In the genomic region with DNA sequence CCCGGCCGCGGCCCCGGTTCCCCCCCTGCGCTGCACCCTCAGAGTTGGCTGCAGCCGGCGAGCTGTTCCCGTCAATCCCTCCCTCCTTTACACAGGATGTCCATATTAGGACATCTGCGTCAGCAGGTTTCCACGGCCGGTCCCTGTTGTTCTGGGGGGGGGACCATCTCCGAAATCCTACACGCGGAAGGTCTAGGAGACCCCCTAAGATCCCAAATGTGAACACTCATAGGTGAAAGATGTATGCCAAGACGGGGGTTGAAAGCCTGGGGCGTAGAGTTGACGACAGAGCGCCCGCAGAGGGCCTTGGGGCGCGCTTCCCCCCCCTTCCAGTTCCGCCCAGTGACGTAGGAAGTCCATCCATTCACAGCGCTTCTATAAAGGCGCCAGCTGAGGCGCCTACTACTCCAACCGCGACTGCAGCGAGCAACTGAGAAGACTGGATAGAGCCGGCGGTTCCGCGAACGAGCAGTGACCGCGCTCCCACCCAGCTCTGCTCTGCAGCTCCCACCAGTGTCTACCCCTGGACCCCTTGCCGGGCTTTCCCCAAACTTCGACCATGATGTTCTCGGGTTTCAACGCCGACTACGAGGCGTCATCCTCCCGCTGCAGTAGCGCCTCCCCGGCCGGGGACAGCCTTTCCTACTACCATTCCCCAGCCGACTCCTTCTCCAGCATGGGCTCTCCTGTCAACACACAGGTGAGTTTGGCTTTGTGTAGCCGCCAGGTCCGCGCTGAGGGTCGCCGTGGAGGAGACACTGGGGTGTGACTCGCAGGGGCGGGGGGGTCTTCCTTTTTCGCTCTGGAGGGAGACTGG, we compare ENCODE assay signal across 8 mouse cellular contexts. TPM values are rescaled to one million over a fixed set of nuclear protein-coding genes. Genes with fewer than 3 reads are reported as not detected.
DNase-seq lines count a peak whose midpoint lies in the region; ATAC-seq lines count a peak whose summit lies in the region.

A gene (plus strand): TSS at position 410 of the 817 bp plus-strand sequence.

- H3K9me3 ChIP-seq in intestine, embryonic 14.5 days (ENCODE audit: control insufficient read depth, low read length), result no peaks in the 10 kb centered on the region

- under 1% methylated on average over 56 of the region's 56 CpGs for WGBS in intestine, embryonic 14.5 days

- DNase-seq in adrenal gland, adult (ENCODE audit: inconsistent age in 2 of 2, low spot score in 1 of 2), result peak; percentile 92 to 99
- DNase-seq in embryo, embryonic 10 days (ENCODE audit: low spot score), result peak; percentile 83
- peak; percentile 86 for DNase-seq in gastrocnemius, postnatal 14 days
- peak; percentile 97 for DNase-seq in intestine, embryonic 14.5 days (ENCODE audit: low spot score)
- DNase-seq in left cerebral cortex, postnatal 14 days (ENCODE audit: low spot score in 2 of 2), result peak; percentile 88 to 89
- DNase-seq in right cerebral cortex, postnatal 14 days, result peak; percentile 79
- DNase-seq in urinary bladder, postnatal 36 days (ENCODE audit: low spot score in 2 of 2), result peak; percentile 89

- ATAC-seq in intestine, embryonic 14.5 days (replicated peaks; ENCODE audit: low FRiP score, low TSS enrichment, low read depth), result peak; percentile 90
- peak; percentile 78 for ATAC-seq in megakaryocyte-erythroid progenitor cell, adult 5-6 weeks (replicated peaks; ENCODE audit: low FRiP score, low TSS enrichment, poor library complexity, severe bottlenecking)

- H3K27me3 ChIP-seq in intestine, embryonic 14.5 days (replicated peaks; ENCODE audit: control insufficient read depth, insufficient read depth, low read length), result peaks cover 24% of the 10 kb centered on the region

- peak within 1 kb of the TSS; percentile 98 for H3K4me2 ChIP-seq in intestine, embryonic 14.5 days (ENCODE audit: low read length)

- H3K9ac ChIP-seq in intestine, embryonic 14.5 days (ENCODE audit: low read length), result peak within 1 kb of the TSS; percentile 67

- H3K27ac ChIP-seq in intestine, embryonic 14.5 days (ENCODE audit: low read depth), result peak within 1 kb of the TSS; percentile 88

- intact Hi-C loops in gastrocnemius, postnatal 14 days (cut with DNase I; ENCODE audit: low total_unique reads), result no loop called here
- intact Hi-C loops in left cerebral cortex, postnatal 14 days (cut with DNase I), result loop anchor here (5.0 kb wide), 2 partner anchors 101 to 121 kb away; a partner anchor contains a TSS

- H3K4me1 ChIP-seq in intestine, embryonic 14.5 days (replicated peaks; ENCODE audit: control insufficient read depth, insufficient read depth, low read length), result peaks cover 17% of the 10 kb centered on the region

- no peaks in the 10 kb centered on the region for H3K36me3 ChIP-seq in intestine, embryonic 14.5 days (ENCODE audit: control insufficient read depth, insufficient read depth, low read length)

- H3K4me3 ChIP-seq in intestine, embryonic 14.5 days (ENCODE audit: low read depth, low read length), result peak within 1 kb of the TSS; percentile 56

RNA-seq across cellular contexts. Expression of the gene that starts here (rescaled TPM):
- total RNA-seq in gastrocnemius, postnatal 14 days (2021), result 1 to 10 TPM; 7.6 to 8.9 TPM
- polyA plus RNA-seq in intestine, embryonic 14.5 days (2014; fragmentation: Nextera tagmentation; extraction: Ambion mirVana), result 2.7 TPM in 2 replicates
- 10 to 100 TPM; 31.1 to 40.8 TPM for total RNA-seq in left cerebral cortex, postnatal 14 days (2021)
- 2.8 and 16.5 TPM in 2 replicates for total RNA-seq in megakaryocyte-erythroid progenitor cell, adult 5-6 weeks (2014; fragmentation: Nextera tagmentation)
- 257 and 293 TPM in 2 replicates for total RNA-seq in megakaryocyte-erythroid progenitor cell, adult 5-6 weeks (2017)

Comparison
In these comparisons a context has a peak if more than half of its experiments do, and no peak if none do; other contexts are left out.
1. Peak in every context shown above with its lines: DNase-seq, ATAC-seq, H3K4me3 ChIP-seq and H3K27ac ChIP-seq.